Mouse (Mus musculus) Muller cell, postnatal 12 days (primary cell): ENCODE results near the gene Gclm.
"Not testable (repeated sequence)": the region's sequence is repeated elsewhere in the genome, so short reads cannot be mapped to it uniquely, and the experiment has no call there.

Experiments
- DNase-seq: peaks from one replicate; pipeline ENCODE4 v3.0.0-alpha.2; 2015; ENCODE audit errors: inconsistent ontology term

The Gclm gene

GRCm38 (mm10) chr3:122245215-122245877, at the start of gene Gclm:
Gene Gclm (plus strand): TSS chr3:122245557.
- DNase-seq: peak; percentile 96

- DNase-seq: no peak
Measured at GRCm38 (mm10) chr3:122196621-122197298, 48.6 kb upstream of the Gclm start.

GRCm38 (mm10) chr3:122198532-122198931, 46.8 kb upstream of the Gclm start:
- DNase-seq: peak; percentile 16

- peak; percentile 74 for DNase-seq
Measured at GRCm38 (mm10) chr3:122198966-122199381, 46.4 kb upstream of the Gclm start.

- peak; percentile 73 for DNase-seq
Measured at GRCm38 (mm10) chr3:122199600-122199999, 45.8 kb upstream of the Gclm start.

- peak; percentile 11 for DNase-seq
Measured at GRCm38 (mm10) chr3:122200017-122200416, 45.3 kb upstream of the Gclm start.

- peak; percentile 25 for DNase-seq
Measured at GRCm38 (mm10) chr3:122200447-122200846, 44.9 kb upstream of the Gclm start.

- DNase-seq: no peak
Measured at GRCm38 (mm10) chr3:122202307-122202732, 43.0 kb upstream of the Gclm start.

- DNase-seq: no peak
Measured at GRCm38 (mm10) chr3:122203675-122204329, 41.6 kb upstream of the Gclm start.

- DNase-seq: no peak
Measured at GRCm38 (mm10) chr3:122205753-122206152, 39.6 kb upstream of the Gclm start.

GRCm38 (mm10) chr3:122206279-122207070, 38.9 kb upstream of the Gclm start:
- peak; percentile 83 for DNase-seq

GRCm38 (mm10) chr3:122207766-122208165, 37.6 kb upstream of the Gclm start:
- DNase-seq: no peak

GRCm38 (mm10) chr3:122208296-122209225, 36.8 kb upstream of the Gclm start:
- peak; percentile 16 for DNase-seq

- no peak for DNase-seq
Measured at GRCm38 (mm10) chr3:122209511-122209910, 35.8 kb upstream of the Gclm start.

GRCm38 (mm10) chr3:122210434-122210833, 34.9 kb upstream of the Gclm start:
- DNase-seq: no peak

GRCm38 (mm10) chr3:122210846-122211245, 34.5 kb upstream of the Gclm start:
- no peak for DNase-seq

GRCm38 (mm10) chr3:122211446-122212125, 33.8 kb upstream of the Gclm start:
- no peak for DNase-seq

GRCm38 (mm10) chr3:122221240-122222036, 23.9 kb upstream of the Gclm start:
- no peak for DNase-seq

GRCm38 (mm10) chr3:122226972-122227371, 18.4 kb upstream of the Gclm start:
- not testable (repeated sequence) for DNase-seq
